Mouse (Mus musculus): ENCODE results near the gene Spsb1.
A peak's percentile ranks its signal among the peaks of the same experiment; 100 is the strongest.

The Spsb1 gene

DNA sequence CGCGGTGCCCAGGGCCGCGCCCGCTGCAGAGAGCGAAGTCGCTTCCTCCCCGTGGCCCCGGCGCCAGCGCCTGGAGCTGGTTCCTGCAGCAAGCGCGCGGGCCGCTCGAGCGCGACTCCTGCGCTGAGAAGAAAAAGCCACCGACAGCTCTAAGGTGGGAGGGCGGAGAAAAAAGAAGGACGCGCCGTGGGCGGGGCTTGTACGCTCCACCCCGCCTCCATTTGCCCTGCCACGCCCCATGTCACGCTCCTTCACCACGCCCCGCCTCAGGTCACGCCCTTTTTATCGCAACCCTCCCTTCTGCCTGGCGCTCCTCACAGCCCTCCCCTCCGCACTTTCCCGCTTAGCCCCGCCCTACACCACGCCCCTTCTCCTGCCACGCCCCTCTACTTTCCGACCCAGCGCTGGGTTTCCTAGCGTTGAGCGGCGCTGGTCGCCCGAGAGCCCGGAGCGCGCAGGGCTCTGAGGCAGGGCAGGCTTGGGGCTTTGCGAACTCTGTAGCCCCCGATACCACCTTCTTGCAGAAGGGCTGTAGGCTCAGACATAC is at the start of gene Spsb1:
TSS of gene Spsb1 (minus strand) at position 151 of the 547 bp plus-strand sequence.
- peak; percentile 74 for DNase-seq (ENCODE audit: low read depth, low spot score)

DNA sequence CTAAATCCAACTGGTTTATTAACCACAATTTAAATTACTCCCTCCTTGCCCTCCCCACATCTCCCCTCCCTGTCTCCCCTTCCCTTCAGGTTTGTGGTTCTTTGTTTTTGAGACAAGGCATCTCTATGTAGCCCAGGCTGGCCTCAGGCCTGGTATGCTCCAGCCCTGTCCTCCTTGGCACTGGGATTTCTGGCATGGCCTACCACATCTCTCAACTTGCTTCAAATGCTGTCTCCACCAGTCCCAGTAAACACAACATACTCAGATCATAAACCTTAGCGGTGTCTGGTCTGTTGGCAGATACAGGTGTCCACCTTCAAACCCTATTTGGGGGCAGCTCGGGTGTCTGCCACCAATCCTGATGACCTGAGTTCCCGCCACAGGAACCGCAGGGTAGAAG is 48.8 kb upstream of the Spsb1 start:
- no peak for DNase-seq (ENCODE audit: low read depth, low spot score)

DNA sequence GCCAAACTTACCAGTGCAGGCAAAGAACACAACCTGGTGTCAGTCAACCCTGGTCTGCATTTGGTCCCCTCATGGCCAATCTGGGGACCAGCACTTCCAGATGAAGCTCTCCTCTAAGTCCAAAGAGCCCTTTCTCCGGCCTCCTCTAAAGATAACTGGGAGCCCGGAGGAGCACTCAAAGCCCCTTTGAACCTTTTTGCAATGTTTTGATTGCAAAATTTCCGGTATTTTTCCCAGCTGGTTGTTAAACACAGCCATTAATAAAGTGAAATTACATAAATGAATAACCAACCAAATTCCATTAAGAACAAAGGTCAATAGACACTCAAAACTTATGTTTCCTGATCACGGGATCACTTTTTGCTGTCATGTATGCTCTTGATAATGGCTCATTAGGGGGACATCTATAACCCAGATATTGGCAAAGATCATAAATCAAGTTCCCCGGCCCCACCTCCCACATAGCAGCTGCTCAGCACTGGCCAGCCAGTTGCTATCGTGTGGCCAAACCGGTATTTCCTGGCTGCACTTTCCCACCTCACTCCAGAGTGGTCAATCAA is 48.3 kb upstream of the Spsb1 start:
- DNase-seq (ENCODE audit: low read depth, low spot score) = no peak

DNA sequence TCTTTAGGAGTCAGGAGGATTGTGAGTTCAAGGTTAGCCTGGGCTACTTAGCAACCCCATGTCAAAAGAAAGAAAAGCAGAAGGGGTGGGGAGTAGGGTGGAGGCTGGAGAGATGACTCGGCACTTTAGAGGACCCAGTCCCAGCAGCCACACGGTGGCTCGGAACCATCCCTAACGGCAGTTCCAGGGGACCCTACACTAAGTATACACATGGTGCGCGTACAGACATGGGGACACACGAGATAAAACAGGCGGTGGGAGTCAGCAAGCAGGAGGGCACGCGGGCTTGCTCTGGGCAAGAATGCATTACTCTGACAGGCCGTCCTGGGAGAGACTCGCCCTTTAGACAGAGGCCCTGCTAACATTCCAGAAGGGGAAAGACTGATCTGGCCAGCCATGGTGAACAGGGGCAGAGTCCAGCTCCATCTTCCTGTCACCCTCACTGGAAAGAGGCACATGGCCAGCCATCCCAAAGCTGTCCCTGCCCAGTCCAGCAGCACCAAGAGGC is 47.2 kb upstream of the Spsb1 start:
- DNase-seq (ENCODE audit: low read depth, low spot score) = no peak

DNA sequence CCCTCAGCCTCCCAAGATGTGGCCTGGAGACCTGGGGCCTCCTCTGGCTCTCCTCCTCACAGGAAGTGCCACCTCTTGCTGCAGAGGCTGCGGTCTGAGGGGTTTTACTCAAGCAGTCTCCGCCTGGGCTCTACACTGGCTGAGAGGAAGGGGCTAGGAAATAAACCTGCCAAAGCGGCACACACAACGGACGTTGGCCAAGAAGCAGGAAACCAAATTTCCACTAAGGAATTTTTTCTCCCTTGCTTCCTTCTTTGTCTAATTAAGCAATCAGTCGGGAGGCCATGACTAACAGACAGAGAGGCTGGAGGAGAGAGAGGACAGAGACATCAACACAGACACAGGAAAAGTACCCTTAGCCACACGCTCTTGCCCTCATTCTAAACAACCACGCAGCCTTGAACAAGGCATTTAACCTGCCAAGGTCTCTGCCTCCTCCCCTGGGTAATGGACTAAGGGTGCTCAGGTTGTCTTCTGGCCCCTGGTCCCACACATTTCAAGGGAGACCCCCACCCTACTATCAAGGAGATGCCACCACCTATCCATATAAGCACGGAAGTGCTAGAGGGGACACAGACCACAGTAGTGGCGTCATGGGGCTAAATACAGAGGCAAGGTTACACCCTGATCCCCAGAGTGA is 46.5 kb upstream of the Spsb1 start:
- no peak for DNase-seq (ENCODE audit: low read depth, low spot score)

DNA sequence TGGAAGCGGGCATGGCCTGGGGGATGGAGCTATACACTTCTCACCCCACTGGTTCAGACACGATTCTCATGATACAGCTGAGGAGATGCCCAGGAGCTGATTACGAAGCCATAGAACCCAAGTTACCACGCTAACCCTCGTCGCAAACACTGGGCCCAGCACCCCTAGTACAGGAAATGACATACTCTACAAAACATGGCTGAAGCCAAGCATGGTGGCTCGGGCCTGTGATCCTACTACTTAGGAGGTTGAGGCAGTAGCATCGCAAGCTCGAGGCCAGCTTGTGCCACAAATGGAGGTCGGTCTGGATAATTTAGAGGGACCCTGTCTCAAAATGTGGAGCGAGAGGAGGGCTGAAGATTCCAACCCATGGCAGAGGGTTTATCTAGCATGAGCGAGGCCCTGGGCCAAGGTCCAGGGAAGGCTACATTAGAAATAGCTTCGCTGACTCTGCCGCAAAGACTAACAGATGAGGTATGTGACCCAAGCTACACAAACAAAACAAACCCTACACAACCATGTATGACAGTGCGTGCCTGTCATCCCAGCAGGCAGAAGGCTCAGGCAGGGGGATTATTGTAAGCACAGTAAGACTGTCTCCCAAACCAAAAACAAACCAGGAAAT is 45.2 kb upstream of the Spsb1 start:
- DNase-seq (ENCODE audit: low read depth, low spot score) = no peak

DNA sequence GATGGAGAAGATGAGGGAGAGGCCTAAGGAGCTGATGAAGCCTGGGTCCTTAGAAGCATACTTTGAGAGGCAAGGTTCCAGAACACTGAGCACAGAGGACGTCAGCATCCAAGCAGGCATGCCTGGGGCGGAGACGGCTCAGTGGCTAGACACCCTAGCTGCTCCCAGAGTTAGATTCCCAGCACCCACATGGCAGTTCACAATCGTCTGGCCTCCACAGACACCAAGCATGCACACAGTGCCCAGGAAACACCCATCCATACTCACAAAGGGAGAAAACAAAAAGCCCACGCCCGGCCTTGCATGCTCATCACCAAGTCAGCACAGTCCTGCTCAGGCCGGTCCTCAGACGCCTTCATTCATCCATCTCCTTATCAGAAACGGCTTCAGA is 44.7 kb upstream of the Spsb1 start:
- no peak for DNase-seq (ENCODE audit: low read depth, low spot score)

DNA sequence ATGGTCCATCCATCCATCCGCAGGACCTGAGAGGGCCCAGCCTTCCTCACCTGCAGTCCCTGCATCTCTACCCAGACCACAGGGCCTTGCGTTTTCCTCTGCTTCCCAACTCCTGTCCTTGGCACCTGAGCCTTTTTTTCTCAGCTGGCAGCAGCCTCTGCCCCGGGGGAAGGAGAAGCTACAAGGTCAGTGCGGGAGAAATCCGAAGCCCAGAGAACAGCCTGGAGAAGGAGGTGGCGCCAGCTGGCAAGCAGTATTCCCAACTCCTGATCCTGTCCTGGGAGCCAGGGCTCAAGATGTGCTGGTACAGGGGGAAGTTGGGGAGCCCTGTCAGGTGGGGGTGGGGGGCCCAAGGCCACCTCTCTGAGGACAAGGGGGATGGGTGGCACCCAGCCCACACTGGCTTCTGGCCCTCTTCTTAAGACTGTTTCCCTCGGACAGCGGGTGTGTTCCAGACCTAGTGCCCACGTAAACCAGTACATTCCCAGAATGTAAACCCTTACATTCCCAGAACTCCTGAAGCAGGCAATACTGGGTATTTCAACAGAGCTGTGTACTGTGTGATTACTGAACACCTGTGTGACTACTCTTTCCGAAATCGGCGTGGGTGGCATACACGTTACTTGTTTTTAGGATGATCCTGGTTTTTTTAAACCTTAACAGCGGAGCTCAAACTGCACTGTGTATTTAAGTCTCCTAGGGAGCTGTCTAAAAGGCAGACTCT is 44.1 kb upstream of the Spsb1 start:
- DNase-seq (ENCODE audit: low read depth, low spot score) = no peak

DNA sequence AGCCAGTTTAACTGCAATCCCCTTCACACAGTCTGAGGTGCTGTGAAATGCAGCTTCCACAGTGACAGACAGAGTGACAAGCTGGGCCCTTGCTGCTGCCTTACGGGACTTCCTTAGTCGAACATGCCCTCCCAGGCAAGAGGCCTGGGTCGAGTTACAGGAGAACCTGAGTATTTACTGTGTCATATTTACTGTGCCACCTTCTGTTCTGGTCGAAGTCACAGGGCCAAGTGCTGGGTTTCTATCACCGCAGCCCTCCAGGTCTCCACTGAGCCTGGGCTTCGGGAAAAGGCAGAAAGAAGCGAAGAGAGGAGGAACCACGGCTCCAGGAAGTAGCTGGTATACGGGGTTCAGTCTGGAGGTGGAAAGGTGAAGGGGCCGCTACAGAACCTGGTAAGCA is 43.2 kb upstream of the Spsb1 start:
- no peak for DNase-seq (ENCODE audit: low read depth, low spot score)

DNA sequence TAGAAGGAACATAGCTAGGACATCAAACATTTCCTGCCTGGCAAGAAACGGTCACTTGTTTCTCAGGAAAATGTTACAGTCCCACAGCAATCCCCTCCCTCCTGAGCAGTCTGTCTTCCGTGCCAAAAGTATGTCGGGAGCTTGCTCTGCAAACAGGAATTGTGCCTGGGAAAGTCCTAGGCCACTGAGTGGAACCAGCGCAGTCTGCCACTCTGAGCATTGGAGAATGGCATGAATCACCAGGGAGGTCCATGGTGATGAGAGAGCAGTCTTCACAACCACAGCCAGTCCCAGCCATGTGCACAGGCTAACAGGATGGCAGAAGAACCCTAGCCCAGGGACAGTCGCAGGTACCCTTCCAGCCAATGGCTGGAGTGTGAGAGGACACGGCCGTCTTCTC is 41.6 kb upstream of the Spsb1 start:
- no peak for DNase-seq (ENCODE audit: low read depth, low spot score)

DNA sequence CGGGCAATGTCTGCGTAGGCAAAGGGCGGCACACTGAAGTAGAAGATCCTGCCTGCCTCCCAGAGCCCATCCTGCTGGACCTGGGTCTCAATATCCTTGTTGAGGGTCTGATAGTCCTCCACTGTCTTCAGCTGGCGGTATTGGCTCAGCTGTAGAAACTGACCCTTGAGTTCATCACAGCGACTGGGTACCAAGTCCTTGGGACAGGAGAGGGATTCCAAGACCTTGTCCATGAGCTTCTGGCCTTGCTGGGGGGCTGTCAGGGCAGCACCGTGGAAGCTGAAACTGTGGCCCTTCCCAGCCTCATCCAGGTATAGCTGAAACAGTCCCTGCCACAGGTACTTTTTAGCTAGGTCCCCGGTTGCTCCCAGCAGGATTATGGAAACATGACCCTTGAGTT is 41.1 kb upstream of the Spsb1 start:
- no peak for DNase-seq (ENCODE audit: low read depth, low spot score)

DNA sequence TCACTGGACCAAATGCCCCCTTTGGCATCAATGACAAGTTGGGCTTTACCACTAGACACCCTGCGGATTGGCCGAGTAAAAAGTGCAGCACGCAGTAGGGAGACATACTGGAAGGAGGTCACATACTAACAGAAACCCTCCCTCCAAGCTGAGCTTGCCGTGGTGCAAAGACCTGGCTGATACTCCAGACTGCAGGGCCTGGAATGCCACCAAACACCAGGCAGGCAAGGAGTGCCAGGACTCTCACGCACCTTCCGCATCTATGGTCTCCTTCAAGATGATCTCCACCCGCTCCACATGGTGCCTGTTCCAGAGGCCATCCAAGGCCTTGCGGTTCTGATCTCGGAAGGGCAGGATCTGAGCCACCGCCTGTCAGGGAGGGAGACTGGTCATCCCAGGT is 39.4 kb upstream of the Spsb1 start:
- DNase-seq (ENCODE audit: low read depth, low spot score) = no peak

DNA sequence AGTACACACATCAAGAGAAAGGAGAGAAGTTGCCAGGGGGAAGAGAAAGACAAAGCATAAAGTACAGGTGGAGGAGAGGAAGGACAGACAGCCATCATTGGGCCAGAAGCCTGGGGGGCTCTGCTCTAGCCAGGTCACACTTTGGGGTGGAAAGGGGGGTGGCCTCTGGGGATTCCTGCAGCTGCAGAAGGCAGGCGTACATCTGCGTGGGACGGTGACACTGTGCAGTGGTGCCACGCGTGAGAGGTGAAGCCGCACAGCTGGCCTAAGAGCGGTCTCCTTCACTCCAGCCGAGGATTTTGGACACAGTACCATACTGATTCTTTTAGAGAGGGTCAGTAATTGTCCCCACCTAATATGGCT is 37.8 kb upstream of the Spsb1 start:
- DNase-seq (ENCODE audit: low read depth, low spot score) = no peak

DNA sequence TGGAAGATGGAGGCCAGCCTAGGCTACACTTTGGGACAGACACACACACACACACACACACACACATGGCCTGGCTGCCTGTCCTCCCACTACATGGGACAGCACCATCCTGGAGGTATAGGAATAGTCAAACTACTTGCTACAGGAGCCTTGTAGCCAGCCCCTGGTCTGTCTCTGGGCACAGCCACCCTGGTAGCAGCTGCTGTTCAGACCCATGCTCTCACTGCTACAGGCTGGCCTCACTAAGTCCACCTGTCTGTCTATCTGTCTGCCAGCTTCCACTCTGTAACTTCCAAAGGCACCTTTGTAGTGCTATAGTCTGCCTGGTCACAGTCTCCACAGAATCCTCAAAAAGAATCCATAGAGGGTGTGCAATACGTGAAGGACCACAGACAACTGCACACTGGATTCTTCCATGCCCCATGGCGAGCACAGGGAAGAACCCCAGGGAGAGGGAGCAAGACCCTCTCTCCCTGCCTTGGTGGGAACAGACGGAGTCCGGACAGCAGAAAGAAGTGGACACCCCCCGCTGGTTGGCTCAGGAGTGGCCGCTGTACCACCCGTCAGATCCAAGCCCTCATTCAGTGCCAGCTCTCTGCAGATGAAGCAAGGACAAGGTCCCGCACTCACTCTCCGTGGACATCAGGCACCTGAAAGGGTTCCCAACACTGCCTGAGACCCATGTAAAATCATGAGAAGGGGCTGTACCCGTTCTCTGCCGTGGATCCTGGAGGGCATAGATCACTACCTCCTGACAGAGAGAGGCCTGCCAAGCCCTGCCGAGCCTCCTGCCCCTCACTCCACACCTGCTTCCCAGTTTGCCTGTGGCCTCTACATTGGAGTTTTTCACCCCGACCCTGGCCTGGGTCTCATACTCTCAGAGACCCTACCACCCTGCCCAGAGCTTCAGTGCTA is 37.2 kb upstream of the Spsb1 start:
- DNase-seq (ENCODE audit: low read depth, low spot score) = no peak

DNA sequence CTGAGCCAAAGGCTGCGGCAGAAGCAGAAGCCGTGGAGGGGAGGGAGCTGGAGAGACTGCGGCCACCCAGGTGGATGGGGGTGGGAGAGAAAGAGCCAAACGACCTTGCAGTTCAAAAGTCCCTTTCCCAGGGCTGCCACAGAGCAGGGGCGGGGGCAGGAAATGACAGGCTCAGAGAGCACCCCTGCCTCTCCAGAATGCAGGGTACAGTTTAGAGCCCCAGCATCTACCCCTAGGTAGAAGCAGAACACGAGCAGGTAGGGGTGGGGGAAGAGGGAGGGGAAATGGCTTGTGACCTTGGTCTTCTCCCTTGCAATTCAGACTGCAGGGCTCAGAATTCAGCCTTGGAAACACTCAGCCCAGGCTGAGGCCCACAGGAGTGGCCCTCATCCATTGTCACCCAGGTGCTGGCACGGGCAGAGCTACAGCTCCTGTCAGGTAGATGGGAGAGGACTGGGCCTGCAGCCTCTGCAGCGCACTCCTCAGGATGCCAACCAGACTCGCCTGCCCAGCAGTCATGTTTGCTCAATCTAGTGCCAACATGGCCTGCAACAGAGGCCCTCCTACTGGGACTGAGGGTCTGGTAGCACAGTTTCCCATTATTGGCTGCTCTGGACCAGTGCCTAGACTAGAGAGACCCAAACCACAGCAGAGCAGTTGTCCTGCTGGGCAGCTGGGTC is 36.3 kb upstream of the Spsb1 start:
- DNase-seq (ENCODE audit: low read depth, low spot score) = no peak

DNA sequence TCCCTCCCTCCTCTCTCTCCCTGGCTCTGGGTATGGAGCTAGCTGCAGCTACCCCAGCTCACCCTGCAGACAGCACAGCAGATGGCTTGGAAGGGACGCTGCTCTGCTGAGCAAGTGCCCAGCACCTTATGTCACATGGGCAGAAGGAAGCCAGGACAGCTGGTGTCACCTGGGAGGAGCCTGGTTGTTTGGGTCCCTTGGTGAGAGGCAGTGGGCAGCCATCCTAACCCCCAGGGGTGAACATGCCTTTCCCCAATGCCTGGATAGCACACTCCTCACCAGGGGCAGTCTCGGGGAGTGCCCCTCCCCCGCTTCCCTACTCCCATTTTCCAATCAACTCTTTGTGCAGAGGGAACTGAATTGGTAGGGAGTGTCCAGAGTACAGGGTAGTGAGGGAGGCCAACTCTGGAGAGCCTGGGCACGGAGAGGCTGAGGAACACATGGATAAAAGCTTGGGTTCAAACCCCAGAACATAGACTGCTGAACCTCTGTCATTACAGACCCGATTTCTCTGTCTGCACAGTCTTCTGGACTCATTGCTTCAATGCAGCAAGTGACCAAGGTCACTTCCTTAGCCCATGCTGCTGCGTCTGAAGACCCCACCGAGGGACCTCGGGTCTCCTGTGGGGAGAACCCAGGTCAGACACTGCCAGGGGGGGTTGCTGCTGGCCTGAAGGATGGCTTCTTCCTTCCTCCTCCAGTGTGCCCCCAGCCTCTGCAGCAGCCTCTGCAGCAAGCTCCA is 35.5 kb upstream of the Spsb1 start:
- DNase-seq (ENCODE audit: low read depth, low spot score) = no peak

DNA sequence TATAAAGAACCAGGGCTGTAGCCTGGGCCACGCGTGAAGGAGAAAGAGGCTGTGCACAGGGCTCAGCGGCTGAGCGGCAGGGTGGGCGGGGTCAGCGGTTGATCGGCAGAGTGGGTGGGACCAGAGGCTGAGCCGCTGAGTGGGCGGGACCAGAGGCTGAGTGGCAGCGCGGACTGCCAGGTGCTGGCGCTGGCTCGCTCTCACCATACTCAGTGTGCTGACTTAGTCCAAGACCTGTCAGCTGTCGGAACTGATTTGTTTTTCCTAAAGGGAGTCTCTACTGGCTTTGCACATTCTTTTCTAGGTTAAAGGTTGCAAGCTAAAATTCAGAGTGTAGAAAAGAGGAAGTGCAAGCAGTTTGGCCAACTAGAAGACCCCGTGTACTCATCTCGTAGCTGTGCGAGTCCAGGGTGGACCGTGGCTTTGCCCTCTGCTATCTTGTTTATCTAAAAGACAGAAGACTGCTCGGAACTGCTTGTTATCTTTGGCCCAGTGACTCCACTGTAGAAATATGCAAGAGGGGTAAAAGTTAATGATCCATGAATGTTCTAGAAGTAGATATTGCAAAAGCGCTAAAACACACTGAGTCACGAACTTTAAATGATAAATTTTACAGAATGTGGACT is 34.2 kb upstream of the Spsb1 start:
- DNase-seq (ENCODE audit: low read depth, low spot score) = no peak

DNA sequence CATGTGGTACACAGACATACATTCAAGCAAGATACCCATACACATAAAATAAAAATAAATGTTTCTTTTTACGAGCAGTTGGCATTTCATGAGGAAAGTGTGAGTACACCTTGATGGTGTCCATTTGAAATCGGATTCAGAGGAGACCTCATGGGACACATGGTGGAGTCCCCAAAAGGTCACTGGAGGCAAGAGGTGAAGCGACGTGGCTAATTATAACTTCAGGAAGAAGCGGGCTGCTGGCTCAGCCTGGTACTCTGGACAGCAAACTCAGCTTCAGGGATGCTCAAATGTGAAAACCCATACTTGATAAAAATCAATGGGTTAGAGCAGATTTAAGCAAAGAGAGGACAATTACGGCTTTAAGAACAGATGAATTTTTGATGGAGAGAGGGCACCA is 33.5 kb upstream of the Spsb1 start:
- DNase-seq (ENCODE audit: low read depth, low spot score) = no peak

DNA sequence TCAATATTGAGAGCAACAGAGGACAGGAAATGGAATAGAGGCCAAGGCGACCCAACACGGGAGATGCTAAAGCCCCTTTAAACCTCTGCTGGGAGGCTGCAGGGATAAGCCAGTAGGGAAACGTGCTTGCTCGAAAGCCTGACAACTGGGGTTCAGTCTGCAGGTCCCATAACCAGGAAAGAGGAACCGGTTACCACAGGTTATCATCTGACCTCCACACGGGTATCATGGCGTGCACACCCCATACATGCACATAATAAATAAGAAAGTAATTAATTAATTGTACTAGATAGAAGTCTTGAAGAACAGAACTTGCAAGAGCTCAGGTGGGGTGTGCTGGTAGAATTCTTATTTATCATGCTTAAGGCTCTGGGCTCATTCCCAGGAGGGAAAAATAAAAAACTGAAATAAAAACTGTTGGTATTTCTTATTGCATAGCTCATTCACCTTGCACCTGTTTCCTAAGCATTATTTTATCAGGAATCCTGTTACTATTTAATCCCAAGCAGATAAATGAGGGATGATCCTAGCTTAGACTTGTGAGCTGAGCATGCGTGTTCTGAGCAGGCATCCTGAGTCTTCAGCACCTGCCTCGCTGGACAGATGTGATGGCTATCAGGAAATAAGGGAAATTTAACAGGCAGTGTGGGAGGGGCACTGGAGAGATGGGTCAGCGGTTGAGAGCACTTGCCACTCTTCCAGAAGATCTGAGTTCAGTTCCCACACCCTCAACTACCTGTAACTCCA is 32.0 kb upstream of the Spsb1 start:
- no peak for DNase-seq (ENCODE audit: low read depth, low spot score)

Measured in brain, embryonic 18.5 days (tissue).